Mouse (Mus musculus): ENCODE results near the gene Haus3. TPM values are rescaled to one million over a fixed set of nuclear protein-coding genes. Genes with fewer than 3 reads are reported as not detected.

Gene Haus3
- polyA plus RNA-seq, 2 experiments, result 12.4 to 24.5 TPM

DNA sequence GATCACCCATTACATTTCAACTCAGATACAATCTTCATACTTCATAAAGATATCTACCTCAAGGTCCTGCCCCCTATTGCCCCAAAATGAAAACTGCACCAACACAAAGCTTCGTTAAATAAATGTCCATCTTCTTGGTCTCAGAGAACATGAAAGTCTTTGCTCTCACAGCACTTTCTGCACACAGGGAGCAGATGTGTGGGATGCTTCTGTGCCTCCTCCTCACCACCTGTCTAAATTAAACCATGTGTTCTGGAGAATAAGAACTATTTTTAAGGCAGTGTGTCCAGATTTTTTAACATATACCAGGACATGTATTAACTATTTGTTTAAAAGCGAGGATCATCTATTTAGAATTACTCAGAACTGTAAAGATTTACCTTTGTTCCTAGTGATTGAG is 36.6 kb downstream of the Haus3 start:
- no peaks in the 10 kb centered on the region for H3K27me3 ChIP-seq (ENCODE audit: control insufficient read depth, insufficient read depth, low read length)
- WGBS, result 75% methylated on average over 2 of the region's 2 CpGs
- no peak for ATAC-seq (ENCODE audit: low FRiP score, low read depth)
- H3K9me3 ChIP-seq (ENCODE audit: control insufficient read depth, low read length), result no peaks in the 10 kb centered on the region
- no peaks in the 10 kb centered on the region for H3K4me1 ChIP-seq (ENCODE audit: control insufficient read depth, insufficient read depth, low read length)
- TF ChIP-seq POLR2A (IDR thresholded peaks at IDR 0.05; ENCODE audit: borderline replicate concordance, extremely low read depth, insufficient read depth, insufficient read length), result no peak
- no peak overlapping the region for H3K27ac ChIP-seq (replicated peaks; ENCODE audit: low read depth, low read length)
- H3K4me2 ChIP-seq (replicated peaks; ENCODE audit: low read depth, low read length, severe bottlenecking), result no peak overlapping the region
- DNase-seq (ENCODE audit: low spot score), result no peak
- no peaks in the 10 kb centered on the region for H3K36me3 ChIP-seq (ENCODE audit: control insufficient read depth, insufficient read depth, low read length)
- no peak overlapping the region for H3K9ac ChIP-seq (ENCODE audit: low read depth, low read length, severe bottlenecking)
- no peak overlapping the region for H3K4me3 ChIP-seq (replicated peaks; ENCODE audit: low read length)

DNA sequence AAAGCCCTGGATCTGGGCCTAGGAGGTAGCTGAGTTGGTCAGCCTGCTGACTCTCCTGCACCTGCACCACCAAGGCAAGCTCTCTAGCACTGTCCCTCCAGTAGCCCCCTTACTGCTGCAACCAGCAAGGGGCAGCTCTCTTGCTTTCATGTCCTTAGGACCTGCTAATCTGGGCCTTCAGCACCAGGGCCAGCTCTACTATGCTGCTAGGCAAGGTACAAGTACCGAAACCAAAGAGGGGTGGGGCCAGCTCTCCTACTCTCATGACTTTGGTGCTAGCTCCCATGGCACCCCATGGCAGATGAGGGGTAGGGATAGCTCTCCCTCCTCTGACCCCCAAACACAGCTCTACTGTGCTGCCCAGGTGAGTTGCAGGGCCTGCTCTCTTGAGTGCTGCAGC is 45.2 kb downstream of the Haus3 start:
- Histone ChIP-seq H3K4me1 (ENCODE audit: control insufficient read depth, insufficient read depth, low read length) (no peaks in the 10 kb centered on the region), H3K4me3 (replicated peaks; ENCODE audit: low read length) (no peak overlapping the region), H3K9ac (ENCODE audit: low read depth, low read length, severe bottlenecking) (no peak overlapping the region), H3K27ac (replicated peaks; ENCODE audit: low read depth, low read length) (no peak overlapping the region), H3K4me2 (replicated peaks; ENCODE audit: low read depth, low read length, severe bottlenecking) (no peak overlapping the region), H3K36me3 (ENCODE audit: control insufficient read depth, insufficient read depth, low read length) (no peaks in the 10 kb centered on the region), H3K27me3 (ENCODE audit: control insufficient read depth, insufficient read depth, low read length) (no peaks in the 10 kb centered on the region), H3K9me3 (ENCODE audit: control insufficient read depth, low read length) (no peaks in the 10 kb centered on the region)
- ATAC-seq (ENCODE audit: low FRiP score, low read depth) (no peak), DNase-seq (ENCODE audit: low spot score) (no peak)
- WGBS, result 0% methylated on average over 1 of the region's 1 CpGs
- TF ChIP-seq POLR2A (IDR thresholded peaks at IDR 0.05; ENCODE audit: borderline replicate concordance, extremely low read depth, insufficient read depth, insufficient read length), result no peak

DNA sequence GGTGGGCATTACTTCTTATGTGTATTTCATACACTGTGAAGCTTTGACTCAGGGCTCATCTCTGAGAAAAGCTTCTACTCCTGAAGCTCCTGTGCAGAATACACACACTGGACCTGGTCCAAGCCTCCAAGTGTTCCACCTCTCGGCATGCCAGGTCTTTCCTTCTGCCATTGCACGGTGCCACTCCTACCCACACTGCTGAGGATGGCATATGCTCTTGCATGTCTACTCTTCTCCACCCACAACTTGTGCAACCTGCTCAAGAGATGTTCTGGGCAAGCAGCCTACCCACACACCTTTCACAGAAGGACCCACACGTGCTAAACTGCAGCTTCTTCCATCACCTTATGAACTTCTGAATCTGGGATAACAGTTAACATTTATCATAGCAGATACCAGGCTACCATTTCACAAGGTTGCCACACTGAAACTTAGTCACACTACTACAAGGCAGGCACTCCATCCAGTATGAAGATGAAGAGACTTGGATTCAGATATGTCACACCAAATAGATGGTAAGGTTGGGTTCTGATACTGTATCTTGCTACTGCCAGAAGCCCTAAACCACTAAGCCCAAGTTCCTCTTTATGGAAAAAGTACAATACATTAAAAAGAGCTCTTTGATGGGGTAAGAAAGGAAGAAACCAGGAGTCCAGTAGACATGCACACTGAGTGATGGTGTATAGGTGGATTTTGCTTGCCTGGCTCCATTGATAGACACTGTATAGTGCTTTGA is 50.0 kb downstream of the Haus3 start:
- WGBS, result 80% methylated on average over 3 of the region's 3 CpGs
- H3K4me2 ChIP-seq (replicated peaks; ENCODE audit: low read depth, low read length, severe bottlenecking), result no peak overlapping the region
- no peaks in the 10 kb centered on the region for H3K36me3 ChIP-seq (ENCODE audit: control insufficient read depth, insufficient read depth, low read length)
- TF ChIP-seq POLR2A (IDR thresholded peaks at IDR 0.05; ENCODE audit: borderline replicate concordance, extremely low read depth, insufficient read depth, insufficient read length), result no peak
- no peak overlapping the region for H3K27ac ChIP-seq (replicated peaks; ENCODE audit: low read depth, low read length)
- H3K9me3 ChIP-seq (ENCODE audit: control insufficient read depth, low read length), result no peaks in the 10 kb centered on the region
- H3K9ac ChIP-seq (ENCODE audit: low read depth, low read length, severe bottlenecking), result no peak overlapping the region
- H3K4me3 ChIP-seq (replicated peaks; ENCODE audit: low read length), result no peak overlapping the region
- ATAC-seq (ENCODE audit: low FRiP score, low read depth) (no peak), DNase-seq (ENCODE audit: low spot score) (no peak)
- H3K4me1 ChIP-seq (ENCODE audit: control insufficient read depth, insufficient read depth, low read length), result no peaks in the 10 kb centered on the region
- H3K27me3 ChIP-seq (ENCODE audit: control insufficient read depth, insufficient read depth, low read length), result no peaks in the 10 kb centered on the region

DNA sequence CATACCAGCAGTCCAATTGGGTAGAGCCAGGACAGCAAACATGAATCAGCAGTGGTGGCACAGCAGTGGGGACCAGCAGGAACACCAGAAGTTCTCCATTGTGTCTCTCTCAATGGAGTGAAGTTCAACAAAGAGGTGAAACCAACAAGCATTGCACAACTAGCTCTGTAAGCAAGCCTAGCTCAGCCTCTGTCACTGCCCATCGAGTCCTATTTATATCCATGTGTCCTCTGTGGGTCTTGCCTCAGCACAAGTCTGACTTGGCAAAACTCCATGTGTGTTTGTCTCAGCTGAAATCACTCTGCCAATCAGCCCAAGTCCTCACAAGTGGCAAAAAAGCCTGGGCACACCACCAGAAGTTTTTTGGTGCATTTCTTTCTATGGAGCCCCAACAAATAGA is 63.6 kb downstream of the Haus3 start:
- H3K9me3 ChIP-seq (ENCODE audit: control insufficient read depth, low read length), result no peaks in the 10 kb centered on the region
- H3K36me3 ChIP-seq (ENCODE audit: control insufficient read depth, insufficient read depth, low read length), result no peaks in the 10 kb centered on the region
- ATAC-seq (ENCODE audit: low FRiP score, low read depth), result no peak
- no peaks in the 10 kb centered on the region for H3K27me3 ChIP-seq (ENCODE audit: control insufficient read depth, insufficient read depth, low read length)
- DNase-seq (ENCODE audit: low spot score), result no peak
- H3K27ac ChIP-seq (replicated peaks; ENCODE audit: low read depth, low read length), result no peak overlapping the region
- no peak overlapping the region for H3K9ac ChIP-seq (ENCODE audit: low read depth, low read length, severe bottlenecking)
- H3K4me1 ChIP-seq (ENCODE audit: control insufficient read depth, insufficient read depth, low read length), result no peaks in the 10 kb centered on the region
- no peak overlapping the region for H3K4me2 ChIP-seq (replicated peaks; ENCODE audit: low read depth, low read length, severe bottlenecking)
- no peak overlapping the region for H3K4me3 ChIP-seq (replicated peaks; ENCODE audit: low read length)
- WGBS, result 76% methylated on average over 1 of the region's 1 CpGs
- no peak for TF ChIP-seq POLR2A (IDR thresholded peaks at IDR 0.05; ENCODE audit: borderline replicate concordance, extremely low read depth, insufficient read depth, insufficient read length)

Other genes starting within 250 kb of the Haus3 start
- gene Nelfa, start 233.1 kb downstream of the Haus3 start, polyA plus RNA-seq (2012; rRNA removed), result 70.0 and 83.4 TPM in 2 replicates
- 53.3 and 58.4 TPM in 2 replicates for gene Nelfa, start 233.1 kb downstream of the Haus3 start, polyA plus RNA-seq (2014; fragmentation: Nextera tagmentation; extraction: Ambion mirVana)
- gene Gm1673, start 186.1 kb downstream of the Haus3 start, polyA plus RNA-seq (2012; rRNA removed), result 114 and 171 TPM in 2 replicates
- gene Gm1673, start 186.1 kb downstream of the Haus3 start, polyA plus RNA-seq (2014; fragmentation: Nextera tagmentation; extraction: Ambion mirVana), result 85.0 and 85.1 TPM in 2 replicates
- 1.1 and 1.2 TPM in 2 replicates for gene Nat8l, start 173.5 kb downstream of the Haus3 start, polyA plus RNA-seq (2012; rRNA removed)
- gene Nat8l, start 173.5 kb downstream of the Haus3 start, polyA plus RNA-seq (2014; fragmentation: Nextera tagmentation; extraction: Ambion mirVana), result 0.26 and 0.28 TPM in 2 replicates
- gene Poln, start 79 bp downstream of the Haus3 start, polyA plus RNA-seq (2012; rRNA removed), result 0.79 and 1.7 TPM in 2 replicates
- 0.97 and 1.3 TPM in 2 replicates for gene Poln, start 79 bp downstream of the Haus3 start, polyA plus RNA-seq (2014; fragmentation: Nextera tagmentation; extraction: Ambion mirVana)
- 89.7 and 125 TPM in 2 replicates for gene Mxd4, start 18.2 kb upstream of the Haus3 start, polyA plus RNA-seq (2012; rRNA removed)
- gene Mxd4, start 18.2 kb upstream of the Haus3 start, polyA plus RNA-seq (2014; fragmentation: Nextera tagmentation; extraction: Ambion mirVana), result 46.6 and 52.2 TPM in 2 replicates
- 1.7 and 2.4 TPM in 2 replicates for gene Zfyve28, start 118.9 kb upstream of the Haus3 start, polyA plus RNA-seq (2012; rRNA removed)
- 0.83 and 0.95 TPM in 2 replicates for gene Zfyve28, start 118.9 kb upstream of the Haus3 start, polyA plus RNA-seq (2014; fragmentation: Nextera tagmentation; extraction: Ambion mirVana)
- gene Cfap99, start 119.1 kb upstream of the Haus3 start, polyA plus RNA-seq (2012; rRNA removed), result 0.04 TPM in 2 replicates
- not detected in 2 replicates for gene Cfap99, start 119.1 kb upstream of the Haus3 start, polyA plus RNA-seq (2014; fragmentation: Nextera tagmentation; extraction: Ambion mirVana)
- gene Rnf4, start 166.8 kb upstream of the Haus3 start, polyA plus RNA-seq (2012; rRNA removed), result 130 and 142 TPM in 2 replicates
- 154 and 168 TPM in 2 replicates for gene Rnf4, start 166.8 kb upstream of the Haus3 start, polyA plus RNA-seq (2014; fragmentation: Nextera tagmentation; extraction: Ambion mirVana)
- 57.5 and 85.7 TPM in 2 replicates for gene Fam193a, start 200.4 kb upstream of the Haus3 start, polyA plus RNA-seq (2012; rRNA removed)
- 16.6 and 19.2 TPM in 2 replicates for gene Fam193a, start 200.4 kb upstream of the Haus3 start, polyA plus RNA-seq (2014; fragmentation: Nextera tagmentation; extraction: Ambion mirVana)

All from limb, embryonic 14.5 days (tissue).